Comparison of ENCODE assay signal across 11 mouse cellular contexts in the genomic region with DNA sequence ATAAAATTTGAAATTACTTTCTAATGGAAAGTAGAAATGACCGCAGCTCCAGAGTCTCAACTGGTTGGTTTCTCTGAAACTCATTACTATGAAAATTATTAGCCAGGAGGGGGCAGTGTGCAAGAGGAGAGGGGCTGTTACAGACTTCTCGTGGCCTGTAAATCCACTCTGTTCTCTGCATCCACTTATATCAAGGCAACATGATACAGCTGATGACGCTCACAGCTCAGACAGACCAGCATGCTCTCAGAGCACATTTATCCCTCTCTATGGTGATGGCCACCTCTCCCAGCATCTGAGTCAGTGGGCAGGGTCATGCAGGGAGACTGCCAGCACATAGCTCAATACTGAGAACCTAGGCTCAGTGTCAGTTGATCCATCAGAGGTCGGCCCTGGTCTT.
A peak's percentile ranks its signal among the peaks of the same experiment; 100 is the strongest.
DNase-seq lines count a peak whose midpoint lies in the region; ATAC-seq and TF ChIP-seq lines count a peak whose summit lies in the region.
"Had no signal": no experiment of that assay in that cellular context is flagged by ENCODE, and none has a peak within 500 bp of the region (broad histone marks: within the 10 kb centered on the region; RNA-seq: fewer than 3 reads in every experiment).

No protein-coding gene starts in this region.

- peak; percentile 44; the same call in 1 of the 2 replicates for ATAC-seq in forebrain, embryonic 11.5 days (replicated peaks; ENCODE audit: low FRiP score)
- no peak for ATAC-seq in liver, embryonic 14.5 days (ENCODE audit: insufficient read depth)
- no peak for ATAC-seq in liver, embryonic 11.5 days (replicated peaks; ENCODE audit: low FRiP score)
- 0 out of 2 replicates have a peak, but pooled peaks have one; percentile 67 for ATAC-seq in midbrain, embryonic 15.5 days (replicated peaks)

- no peaks in the 10 kb centered on the region; the same call in 1 of the 2 replicates for H3K36me3 ChIP-seq in forebrain, embryonic 11.5 days (ENCODE audit: control insufficient read depth, insufficient read depth, low read length)
- peaks cover 35% of the 10 kb centered on the region for H3K36me3 ChIP-seq in forebrain, embryonic 10.5 days (replicated peaks)
- no peaks in the 10 kb centered on the region for H3K36me3 ChIP-seq in liver, embryonic 14.5 days (replicated peaks; ENCODE audit: control insufficient read depth, insufficient read depth, low read depth)
- H3K36me3 ChIP-seq in liver, embryonic 11.5 days (ENCODE audit: control insufficient read depth, insufficient read depth, low read length) = no peaks in the 10 kb centered on the region
- H3K36me3 ChIP-seq in midbrain, embryonic 15.5 days (replicated peaks) = no peaks in the 10 kb centered on the region
- H3K36me3 ChIP-seq in kidney, adult 2 months (ENCODE audit: control insufficient read depth, insufficient read depth, low read length) = no peaks in the 10 kb centered on the region

- H3K4me3 ChIP-seq in forebrain, embryonic 11.5 days (ENCODE audit: low read depth, low read length) = no peak overlapping the region
- H3K4me3 ChIP-seq in forebrain, embryonic 10.5 days = no peak overlapping the region
- H3K4me3 ChIP-seq in liver, embryonic 14.5 days (ENCODE audit: insufficient read depth in 1 of 2, low read depth in 2 of 2, low read length in 2 of 2) = no peak overlapping the region
- H3K4me3 ChIP-seq in liver, embryonic 11.5 days (ENCODE audit: low read depth, low read length) = no peak overlapping the region
- H3K4me3 ChIP-seq in midbrain, embryonic 15.5 days = no peak overlapping the region
- no peak overlapping the region for H3K4me3 ChIP-seq in kidney, adult 2 months (ENCODE audit: insufficient read depth, low read depth, low read length)
- H3K4me3 ChIP-seq: erythroblast, embryonic 14.5 days; limb, embryonic 15.5 days had no signal

- no peaks in the 10 kb centered on the region for H3K27me3 ChIP-seq in forebrain, embryonic 11.5 days (ENCODE audit: control insufficient read depth, insufficient read depth, low read length)
- no peaks in the 10 kb centered on the region for H3K27me3 ChIP-seq in forebrain, embryonic 10.5 days (ENCODE audit: poor library complexity, severe bottlenecking)
- H3K27me3 ChIP-seq in liver, embryonic 14.5 days (ENCODE audit: control insufficient read depth, insufficient read depth, low read length) = no peaks in the 10 kb centered on the region
- no peaks in the 10 kb centered on the region for H3K27me3 ChIP-seq in liver, embryonic 11.5 days (replicated peaks; ENCODE audit: control insufficient read depth, insufficient read depth, low read length)
- H3K27me3 ChIP-seq in midbrain, embryonic 15.5 days (replicated peaks) = no peaks in the 10 kb centered on the region
- H3K27me3 ChIP-seq in kidney, adult 2 months (replicated peaks; ENCODE audit: control insufficient read depth, insufficient read depth, low read length) = no peaks in the 10 kb centered on the region
- H3K27me3 ChIP-seq: limb, embryonic 15.5 days had no signal

- H3K9ac ChIP-seq in forebrain, embryonic 11.5 days (ENCODE audit: low read length) = no peak overlapping the region
- H3K9ac ChIP-seq in liver, embryonic 14.5 days (replicated peaks) = no peak overlapping the region
- H3K9ac ChIP-seq in liver, embryonic 11.5 days (ENCODE audit: low read depth, low read length) = no peak overlapping the region
- no peak overlapping the region for H3K9ac ChIP-seq in midbrain, embryonic 15.5 days
- H3K9ac ChIP-seq: limb, embryonic 15.5 days had no signal

- H3K4me2 ChIP-seq in forebrain, embryonic 11.5 days (ENCODE audit: low read depth, low read length, severe bottlenecking) = no peak overlapping the region
- H3K4me2 ChIP-seq in liver, embryonic 14.5 days (ENCODE audit: low read depth) = no peak overlapping the region
- no peak overlapping the region for H3K4me2 ChIP-seq in liver, embryonic 11.5 days
- H3K4me2 ChIP-seq in midbrain, embryonic 15.5 days = no peak overlapping the region
- H3K4me2 ChIP-seq: limb, embryonic 15.5 days had no signal

- WGBS in forebrain, embryonic 11.5 days = 66% methylated on average over 4 of the region's 4 CpGs
- 70% methylated on average over 4 of the region's 4 CpGs for WGBS in forebrain, embryonic 10.5 days
- WGBS in liver, embryonic 14.5 days (ENCODE audit: insufficient replicate concordance) = 59% methylated on average over 4 of the region's 4 CpGs
- 68% methylated on average over 4 of the region's 4 CpGs for WGBS in liver, embryonic 11.5 days
- WGBS in midbrain, embryonic 15.5 days = 67% methylated on average over 4 of the region's 4 CpGs
- 67% methylated on average over 4 of the region's 4 CpGs for WGBS in kidney, adult 2 months

- TF ChIP-seq POLR2A in kidney, adult 2 months (IDR thresholded peaks at IDR 0.05; ENCODE audit: low read depth, low read length) = no peak

- no peak for TF ChIP-seq EP300 in liver, embryonic 14.5 days (IDR thresholded peaks at IDR 0.05; ENCODE audit: low read depth)

- DNase-seq in forebrain, embryonic 11.5 days (ENCODE audit: low spot score) = no peak
- no peak for DNase-seq in forebrain, embryonic 10.5 days (ENCODE audit: extremely low spot score, low spot score)
- no peak for DNase-seq in liver, embryonic 14.5 days (ENCODE audit: low read depth in 3 of 3, low spot score in 3 of 3)
- no peak for DNase-seq in liver, embryonic 11.5 days (ENCODE audit: low spot score)
- peak; percentile 9 for DNase-seq in fibroblast of lung, adult 2 months (ENCODE audit: low read depth)
- no peak for DNase-seq in urinary bladder, adult 18-20 months (ENCODE audit: low spot score in 2 of 2)
- DNase-seq in kidney, adult 2 months = no peak
- DNase-seq: adrenal gland, postnatal 25 days had no signal

- no peaks in the 10 kb centered on the region for H3K4me1 ChIP-seq in forebrain, embryonic 11.5 days (replicated peaks; ENCODE audit: control insufficient read depth, insufficient read depth, low read length)
- peaks cover 11% of the 10 kb centered on the region for H3K4me1 ChIP-seq in forebrain, embryonic 10.5 days
- no peaks in the 10 kb centered on the region for H3K4me1 ChIP-seq in liver, embryonic 14.5 days (replicated peaks; ENCODE audit: control insufficient read depth in 2 of 2, insufficient read depth in 2 of 2, low read length in 1 of 2)
- H3K4me1 ChIP-seq in liver, embryonic 11.5 days (replicated peaks; ENCODE audit: control insufficient read depth, insufficient read depth, low read length) = no peaks in the 10 kb centered on the region
- no peaks in the 10 kb centered on the region for H3K4me1 ChIP-seq in midbrain, embryonic 15.5 days
- H3K4me1 ChIP-seq in kidney, adult 2 months (ENCODE audit: control insufficient read depth, insufficient read depth, low read length) = 0 out of 2 replicates have a peak, but pooled peaks cover 4% of the 10 kb centered on the region

- H3K27ac ChIP-seq in forebrain, embryonic 11.5 days (ENCODE audit: low read depth, low read length) = no peak overlapping the region
- no peak overlapping the region for H3K27ac ChIP-seq in forebrain, embryonic 10.5 days
- H3K27ac ChIP-seq in liver, embryonic 14.5 days = no peak overlapping the region
- no peak overlapping the region for H3K27ac ChIP-seq in liver, embryonic 11.5 days (ENCODE audit: low read depth, low read length)
- no peak overlapping the region for H3K27ac ChIP-seq in midbrain, embryonic 15.5 days
- H3K27ac ChIP-seq in kidney, adult 2 months (ENCODE audit: insufficient read depth, low read depth, low read length) = no peak overlapping the region
- H3K27ac ChIP-seq: limb, embryonic 15.5 days had no signal

- TF ChIP-seq CTCF in liver, embryonic 14.5 days (IDR thresholded peaks at IDR 0.05; ENCODE audit: low read depth) = 0 out of 2 replicates have a peak, but pooled peaks have one; percentile 13
- TF ChIP-seq CTCF in kidney, adult 2 months (conservative IDR thresholded peaks at IDR 0.05; ENCODE audit: insufficient read depth, insufficient read length, low read depth, low read length) = no peak

- no peaks in the 10 kb centered on the region for H3K9me3 ChIP-seq in forebrain, embryonic 11.5 days (ENCODE audit: control insufficient read depth, low read length)
- H3K9me3 ChIP-seq in forebrain, embryonic 10.5 days = no peaks in the 10 kb centered on the region
- H3K9me3 ChIP-seq in liver, embryonic 14.5 days (ENCODE audit: control insufficient read depth, low read length) = no peaks in the 10 kb centered on the region
- no peaks in the 10 kb centered on the region for H3K9me3 ChIP-seq in liver, embryonic 11.5 days (ENCODE audit: control insufficient read depth, low read length)
- H3K9me3 ChIP-seq in midbrain, embryonic 15.5 days = no peaks in the 10 kb centered on the region
- H3K9me3 ChIP-seq: limb, embryonic 15.5 days had no signal

Comparison
In these comparisons a context has a peak if more than half of its experiments do, and no peak if none do; other contexts are left out.
1. ATAC-seq: peak in forebrain, embryonic 11.5 days (single experiment) and midbrain, embryonic 15.5 days (single experiment); none in liver, embryonic 14.5 days (single experiment) and liver, embryonic 11.5 days (single experiment).